Mouse (Mus musculus) kidney, postnatal 25 days (tissue): ENCODE data around the gene Gm266.
"Not testable (repeated sequence)": the region's sequence is repeated elsewhere in the genome, so short reads cannot be mapped to it uniquely, and the experiment has no call there.

Source experiments
- DNase-seq, 2 experiments: peaks; one replicate each; pipeline ENCODE4 v3.0.0; 2021; ENCODE audit warnings: mixed read lengths in 2 of 2

Gene Gm266

GRCm38 (mm10) chr12:111485652-111486306 lies at the start of gene Gm266:
TSS of gene Gm266 (minus strand) at chr12:111485823.
- peak; percentile 24 to 50 for DNase-seq

GRCm38 (mm10) chr12:111535281-111535680 lies 49.7 kb upstream of the Gm266 start:
- DNase-seq = no peak

GRCm38 (mm10) chr12:111533096-111533794 lies 47.6 kb upstream of the Gm266 start:
- DNase-seq = no peak

GRCm38 (mm10) chr12:111529192-111529591 lies 43.6 kb upstream of the Gm266 start:
- DNase-seq = peak in 1 of 2 experiments; percentile 27

GRCm38 (mm10) chr12:111527643-111528281 lies 42.1 kb upstream of the Gm266 start:
- DNase-seq = no peak

GRCm38 (mm10) chr12:111524883-111525282 lies 39.3 kb upstream of the Gm266 start:
- no peak for DNase-seq

- no peak for DNase-seq
Observed at GRCm38 (mm10) chr12:111524469-111524868, 38.8 kb upstream of the Gm266 start.

GRCm38 (mm10) chr12:111520994-111521393 lies 35.4 kb upstream of the Gm266 start:
- no peak for DNase-seq

- DNase-seq = no peak
Observed at GRCm38 (mm10) chr12:111519821-111520220, 34.2 kb upstream of the Gm266 start.

GRCm38 (mm10) chr12:111518391-111518790 lies 32.8 kb upstream of the Gm266 start:
- no peak for DNase-seq

GRCm38 (mm10) chr12:111517901-111518300 lies 32.3 kb upstream of the Gm266 start:
- DNase-seq = no peak

GRCm38 (mm10) chr12:111516826-111517225 lies 31.2 kb upstream of the Gm266 start:
- DNase-seq = no peak

- DNase-seq = no peak
Observed at GRCm38 (mm10) chr12:111515920-111516319, 30.3 kb upstream of the Gm266 start.

- no peak for DNase-seq
Observed at GRCm38 (mm10) chr12:111514874-111515649, 29.4 kb upstream of the Gm266 start.

- peak; percentile 70 to 92 for DNase-seq
Observed at GRCm38 (mm10) chr12:111514231-111514792, 28.7 kb upstream of the Gm266 start.

- DNase-seq = peak; percentile 62 to 78
Observed at GRCm38 (mm10) chr12:111513673-111514072, 28.1 kb upstream of the Gm266 start.

- DNase-seq = no peak
Observed at GRCm38 (mm10) chr12:111512572-111513063, 27.0 kb upstream of the Gm266 start.

- not testable (repeated sequence) for DNase-seq
Observed at GRCm38 (mm10) chr12:111508438-111508837, 22.8 kb upstream of the Gm266 start.

- DNase-seq = no peak
Observed at GRCm38 (mm10) chr12:111507962-111508361, 22.3 kb upstream of the Gm266 start.

- DNase-seq = no peak
Observed at GRCm38 (mm10) chr12:111507001-111507400, 21.4 kb upstream of the Gm266 start.

- DNase-seq = peak; percentile 93 to 97
Observed at GRCm38 (mm10) chr12:111504904-111505303, 19.3 kb upstream of the Gm266 start.

- peak in 1 of 2 experiments; percentile 28 for DNase-seq
Observed at GRCm38 (mm10) chr12:111503571-111503970, 17.9 kb upstream of the Gm266 start.
